Mouse (Mus musculus): ENCODE measurements around the gene Lpin3.

Lpin3 gene

DNA sequence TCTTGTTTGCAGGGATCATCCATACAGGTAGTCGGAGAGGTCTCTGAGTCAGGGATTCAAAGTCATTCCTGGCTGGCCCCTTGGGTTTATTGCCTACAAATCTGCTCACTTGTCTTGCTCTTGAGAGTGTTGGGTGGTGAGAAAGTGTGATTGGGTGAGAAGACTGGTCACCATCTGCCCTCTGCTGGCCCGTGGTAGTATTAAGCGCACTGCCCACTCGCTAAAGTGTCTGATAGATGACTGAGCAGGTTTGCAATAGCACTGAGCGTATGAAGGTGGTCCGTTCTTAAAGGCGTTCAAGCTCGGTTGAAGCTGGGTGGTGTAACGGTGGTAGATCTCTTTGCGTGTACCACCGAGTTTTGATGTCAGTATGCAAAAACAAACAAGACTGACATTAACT lies 6.8 kb downstream of the Lpin3 start:
- peak; percentile 92 to 93 for DNase-seq

DNA sequence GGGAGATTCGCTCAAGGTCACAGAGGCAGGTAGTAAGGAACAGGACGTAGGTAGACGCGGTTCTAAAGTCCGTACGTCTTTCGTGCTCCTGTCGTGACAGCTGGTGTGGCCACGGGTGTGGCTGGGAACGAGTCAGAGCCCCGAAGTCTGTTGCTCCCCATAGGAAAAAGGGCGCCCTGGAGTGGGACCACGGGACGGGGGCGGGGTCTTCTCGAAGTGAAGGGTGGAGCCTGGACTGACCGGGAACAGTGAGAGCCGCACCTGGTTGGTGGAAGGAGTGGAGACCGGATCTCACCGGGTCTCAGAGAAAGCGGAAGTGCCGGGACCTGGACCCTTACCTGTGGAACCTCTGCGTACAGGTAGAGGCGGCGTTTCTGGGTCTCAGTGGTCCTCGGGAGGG lies 7.4 kb downstream of the Lpin3 start:
- DNase-seq = peak; percentile 58 to 73

DNA sequence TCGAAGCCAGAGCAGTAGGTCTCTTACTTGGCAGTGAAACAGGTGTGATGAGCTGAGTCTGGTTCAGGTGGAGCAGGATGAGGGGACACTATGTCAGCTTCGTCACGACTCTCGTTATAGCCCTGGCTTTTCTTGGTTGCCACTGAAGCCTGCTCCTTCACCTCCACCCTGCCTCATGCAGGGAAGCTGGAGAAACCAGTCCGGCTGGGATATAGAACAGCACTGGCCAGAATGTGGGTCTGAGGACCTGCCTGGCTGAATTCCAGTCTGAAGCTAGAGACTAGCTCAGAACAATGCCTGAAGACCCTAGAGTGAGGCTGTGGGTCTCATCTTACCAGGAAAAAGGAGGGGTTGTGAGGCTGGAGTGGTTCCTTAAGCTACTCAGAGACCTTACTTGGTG lies 10.6 kb downstream of the Lpin3 start:
- DNase-seq = no peak

DNA sequence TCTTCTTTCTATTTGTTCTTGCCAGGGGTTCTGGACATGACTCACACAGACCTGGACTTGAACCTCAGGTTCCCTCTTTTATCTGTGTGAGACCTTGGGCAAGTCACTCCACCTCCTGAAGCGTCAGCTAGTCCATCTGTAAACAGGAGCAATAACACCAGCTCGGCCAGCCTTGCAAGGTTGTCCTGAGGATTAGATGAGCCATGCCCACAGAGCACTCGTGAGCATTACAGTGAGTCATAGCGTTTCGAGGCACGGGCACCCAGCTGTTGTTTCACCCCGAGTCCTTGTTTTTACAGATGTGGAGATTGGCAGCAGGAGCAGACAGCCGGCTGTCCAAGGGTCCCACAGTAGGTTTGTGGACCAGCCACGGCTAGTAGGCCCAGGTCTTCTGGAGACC lies 11.2 kb downstream of the Lpin3 start:
- DNase-seq = no peak

DNA sequence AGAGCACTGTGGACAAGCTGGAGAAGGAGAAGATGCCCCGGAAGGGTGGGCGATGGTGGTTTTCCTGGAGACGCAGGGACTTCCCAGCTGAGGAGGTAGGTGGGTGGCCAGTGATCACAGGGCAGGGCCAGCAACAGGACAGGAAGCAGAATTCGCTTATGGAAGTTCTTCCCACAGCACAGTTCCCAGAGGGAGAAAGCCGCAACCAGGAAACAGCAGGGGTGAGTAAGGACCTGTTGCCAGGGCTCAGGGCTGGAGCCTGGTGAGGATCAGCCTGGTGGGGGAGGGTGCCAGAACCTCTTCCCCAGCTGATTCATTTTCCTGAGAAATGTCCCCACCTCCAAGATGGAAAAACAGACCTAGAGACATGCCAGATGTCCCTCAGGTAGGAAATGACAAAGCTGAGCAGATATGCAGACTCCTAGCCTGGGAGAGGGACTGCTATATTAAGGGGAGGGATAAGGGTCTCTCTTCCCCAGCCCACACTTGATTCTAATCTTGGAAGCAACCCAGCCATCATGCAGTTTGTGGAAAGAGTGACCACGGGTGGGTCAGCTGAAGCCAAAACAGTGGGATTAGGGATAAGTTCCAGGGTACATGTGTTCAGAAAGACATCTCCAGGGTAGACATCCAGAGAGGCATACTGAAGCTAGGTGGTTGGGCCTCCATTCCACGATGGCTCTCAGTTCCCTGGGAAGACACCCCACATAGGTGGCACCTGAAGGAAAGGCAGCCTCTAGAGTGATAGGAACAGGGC lies 21.4 kb downstream of the Lpin3 start:
- DNase-seq = peak in 1 of 2 experiments; percentile 23

DNA sequence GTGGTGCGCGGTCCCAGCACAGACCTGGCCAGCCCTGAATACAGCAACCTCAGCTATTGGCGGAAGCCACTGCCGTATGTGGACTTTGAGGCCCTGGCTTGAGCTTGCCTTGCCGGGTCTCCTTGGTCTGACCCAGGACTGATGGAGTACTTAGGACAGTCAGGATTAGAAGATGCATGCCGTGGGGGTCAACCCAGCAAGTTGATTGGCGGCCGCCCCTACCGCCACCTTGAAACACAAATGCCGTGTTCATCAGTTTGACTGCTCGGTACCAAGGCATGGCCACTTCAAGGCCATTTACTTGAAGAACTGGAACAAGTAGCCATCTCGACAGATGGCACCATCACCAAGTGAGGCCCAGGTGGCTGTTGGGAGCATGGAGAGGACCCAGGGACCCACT lies 24.8 kb downstream of the Lpin3 start:
- peak; percentile 38 to 50 for DNase-seq

DNA sequence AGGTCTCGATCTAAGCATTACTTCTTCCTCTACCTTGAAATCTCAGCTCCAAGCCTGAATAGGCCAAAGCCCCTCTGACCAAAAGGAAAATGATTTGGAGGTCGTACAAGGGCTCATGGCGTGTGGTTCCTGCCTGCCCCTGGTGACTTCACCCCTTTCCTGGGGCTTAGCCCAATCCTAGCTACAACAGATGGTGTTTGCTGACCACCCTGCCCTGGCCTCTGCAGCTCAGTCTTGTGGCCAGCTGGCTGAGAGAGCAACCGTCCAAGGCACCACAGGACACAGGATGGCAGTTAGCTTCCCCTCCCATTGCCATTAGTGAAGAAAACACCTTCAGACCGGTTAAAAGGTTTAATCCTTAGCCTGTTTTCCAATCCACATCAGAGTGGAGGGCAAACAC lies 25.6 kb downstream of the Lpin3 start:
- peak; percentile 86 to 87 for DNase-seq

DNA sequence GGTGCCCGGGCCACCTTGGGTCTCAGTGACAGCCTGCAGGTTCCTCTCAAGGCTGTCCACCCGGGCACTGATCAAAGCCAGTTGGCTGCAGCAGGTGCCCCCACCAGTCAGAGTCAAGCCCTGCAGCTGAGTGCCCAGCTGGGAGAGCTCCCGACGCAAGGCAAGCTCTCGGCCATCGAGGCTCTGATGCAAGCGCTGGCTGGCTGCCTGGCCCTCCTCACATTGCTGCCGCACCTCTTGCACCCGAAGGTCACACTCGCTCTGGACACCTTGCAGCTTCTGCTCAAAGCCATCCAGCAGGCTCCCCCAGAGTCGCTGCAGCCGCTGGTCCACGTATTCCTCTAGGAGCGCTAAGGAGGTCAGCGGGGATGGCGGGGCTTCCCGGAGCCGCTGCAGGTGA lies 28.1 kb downstream of the Lpin3 start:
- DNase-seq = peak in 1 of 2 experiments; percentile 44

DNA sequence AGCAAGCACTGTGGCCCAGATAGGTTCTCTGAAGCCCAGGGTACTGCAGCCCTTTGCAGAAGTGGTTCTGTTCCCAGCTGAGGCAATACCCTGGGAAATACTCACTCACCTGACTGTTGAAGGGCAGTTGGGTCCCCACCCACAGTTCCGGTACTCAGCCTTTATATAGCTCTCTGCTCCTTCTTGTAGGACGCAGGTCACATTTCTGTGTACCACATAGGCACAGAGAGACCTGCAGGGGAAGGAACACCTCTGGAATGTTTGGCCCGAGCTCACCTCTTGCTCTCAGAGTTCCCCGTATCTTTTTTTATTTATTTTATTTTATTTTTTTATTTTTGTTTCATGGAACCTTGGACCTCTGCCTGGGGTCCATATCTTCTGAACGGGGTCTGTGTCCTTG lies 30.2 kb downstream of the Lpin3 start:
- DNase-seq = no peak

DNA sequence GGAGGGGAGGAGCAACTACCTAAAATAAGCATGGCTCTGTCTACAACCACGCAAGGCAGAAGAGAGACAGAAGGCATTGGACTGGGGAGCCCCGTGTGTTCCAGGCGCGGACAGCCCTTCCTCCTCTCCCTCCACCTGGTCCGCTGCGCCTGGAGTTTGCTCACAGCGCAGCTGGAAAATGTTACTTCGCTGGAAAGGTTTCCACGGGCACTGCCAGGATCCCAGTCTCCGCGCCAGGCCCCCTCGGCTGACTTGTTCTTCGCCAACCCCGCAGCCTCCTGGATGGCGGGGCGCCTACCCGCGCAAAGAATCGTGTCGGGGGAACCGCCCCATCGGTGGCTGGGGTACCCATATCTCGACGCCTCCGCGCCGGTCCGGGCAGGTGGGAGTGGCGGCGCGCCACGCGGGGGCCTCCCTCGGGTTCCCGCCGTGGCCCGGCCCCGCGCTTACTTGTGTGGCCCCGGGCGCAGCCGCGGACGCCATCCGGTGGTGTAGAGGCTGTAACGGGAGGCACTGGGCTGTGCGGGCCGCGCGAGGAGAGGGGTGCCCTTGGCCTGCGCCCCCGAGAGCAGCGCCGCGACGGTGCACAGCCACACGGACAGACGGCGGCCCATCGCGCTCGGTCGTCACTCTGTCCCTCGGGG lies 31.2 kb downstream of the Lpin3 start:
- DNase-seq = peak; percentile 54 to 64

DNA sequence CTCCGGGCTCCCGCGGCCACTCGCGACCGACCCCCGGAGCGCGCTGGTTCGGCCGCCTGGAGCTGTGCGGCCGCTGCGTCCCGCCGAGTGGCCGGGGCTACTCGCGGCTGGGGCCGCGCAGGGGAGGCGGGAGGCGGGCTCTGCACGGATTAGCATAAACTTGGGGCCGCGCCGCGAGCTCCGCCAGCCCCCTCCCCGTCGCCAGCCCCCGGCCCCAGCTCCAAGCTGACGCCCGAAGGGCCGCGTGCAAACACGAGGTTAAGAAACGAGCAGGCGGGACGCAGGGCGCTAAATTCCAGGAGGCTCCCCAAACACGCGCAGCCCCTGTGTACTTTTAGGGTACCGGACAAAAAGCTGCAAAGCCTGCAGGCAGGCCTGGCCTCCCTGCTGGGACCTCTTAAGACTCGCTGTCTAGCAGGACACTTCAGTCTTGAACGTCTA lies 31.8 kb downstream of the Lpin3 start, which contains the start of gene Emilin3:
Gene Emilin3, minus strand, starts transcription at position 98 of the 441 bp plus-strand sequence.
- peak in 1 of 2 experiments; percentile 52 for DNase-seq

DNA sequence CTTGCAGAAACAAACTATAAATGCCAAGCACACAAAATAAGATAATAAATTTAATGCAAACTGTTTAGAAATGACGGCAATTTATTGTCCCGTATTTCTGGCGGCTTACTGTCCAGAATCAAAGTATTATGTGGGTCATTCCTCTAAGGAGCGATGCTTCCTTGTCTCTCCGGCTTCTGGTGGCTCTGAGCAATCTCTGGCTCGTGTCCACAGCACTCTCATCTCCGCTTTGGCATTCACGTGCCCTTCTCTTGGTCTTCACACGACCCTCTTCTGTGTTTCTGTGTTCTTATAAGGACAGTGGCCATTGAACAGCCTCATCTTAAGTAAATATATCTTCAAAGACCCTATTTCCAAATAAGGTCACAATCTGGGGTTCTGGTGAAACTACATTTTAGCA lies 34.2 kb downstream of the Lpin3 start:
- DNase-seq = peak in 1 of 2 experiments; percentile 33

DNA sequence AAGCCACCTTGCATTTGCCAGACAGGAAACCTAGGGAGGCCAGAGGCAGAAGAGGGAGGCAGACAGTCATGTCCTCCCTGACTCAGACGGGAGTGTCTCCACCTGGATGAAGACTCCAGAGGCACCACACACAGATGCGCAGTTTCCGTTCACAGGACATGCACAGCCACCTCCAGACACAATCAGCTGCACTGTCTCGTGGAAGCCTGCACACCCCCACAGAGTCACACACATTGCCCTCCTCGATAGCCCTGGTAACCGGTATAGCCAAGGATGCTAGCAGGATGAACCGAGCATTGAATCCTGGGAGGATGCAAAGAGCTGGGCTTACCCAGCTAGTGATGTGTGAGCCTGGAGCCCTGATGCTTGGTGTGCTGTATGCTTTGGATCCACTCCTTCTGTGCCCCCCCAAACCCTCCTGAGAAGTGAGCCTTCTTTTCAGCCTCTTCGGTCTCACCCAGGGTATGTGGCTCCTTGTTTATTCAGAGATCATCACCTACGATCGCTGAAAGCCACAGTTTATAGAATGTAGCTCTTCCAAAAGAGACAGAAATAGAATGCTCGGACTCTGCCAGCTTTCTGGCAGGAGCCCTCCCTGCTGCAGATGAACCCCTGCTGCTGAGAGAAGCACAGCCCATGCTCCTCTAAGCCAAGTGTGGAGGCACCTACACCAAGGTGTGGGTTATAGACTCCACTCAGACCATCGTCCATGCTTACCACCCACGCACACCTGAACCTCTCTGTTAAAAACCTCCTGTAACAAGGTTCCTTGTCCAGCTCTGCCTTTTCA lies 35.5 kb downstream of the Lpin3 start:
- DNase-seq = peak; percentile 72 to 73

DNA sequence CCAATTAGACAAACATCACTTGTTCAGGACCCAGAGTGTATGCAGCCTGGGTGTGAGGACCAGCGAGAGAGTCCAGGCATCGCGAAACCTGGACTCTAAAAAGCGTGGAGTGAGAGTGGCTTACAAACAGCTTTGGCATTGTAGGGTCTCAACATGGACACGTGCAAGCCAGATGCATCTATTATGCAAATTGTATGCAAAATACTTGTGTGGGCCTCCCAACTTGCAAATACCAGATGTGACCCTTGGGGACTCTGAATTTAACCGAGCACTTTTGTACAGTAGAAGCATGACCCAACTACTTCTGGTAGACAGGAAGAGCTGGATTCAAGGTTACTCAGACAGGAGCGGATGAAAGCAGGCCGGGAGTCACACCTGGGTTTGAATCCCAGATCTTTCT lies 36.2 kb downstream of the Lpin3 start:
- no peak for DNase-seq

DNA sequence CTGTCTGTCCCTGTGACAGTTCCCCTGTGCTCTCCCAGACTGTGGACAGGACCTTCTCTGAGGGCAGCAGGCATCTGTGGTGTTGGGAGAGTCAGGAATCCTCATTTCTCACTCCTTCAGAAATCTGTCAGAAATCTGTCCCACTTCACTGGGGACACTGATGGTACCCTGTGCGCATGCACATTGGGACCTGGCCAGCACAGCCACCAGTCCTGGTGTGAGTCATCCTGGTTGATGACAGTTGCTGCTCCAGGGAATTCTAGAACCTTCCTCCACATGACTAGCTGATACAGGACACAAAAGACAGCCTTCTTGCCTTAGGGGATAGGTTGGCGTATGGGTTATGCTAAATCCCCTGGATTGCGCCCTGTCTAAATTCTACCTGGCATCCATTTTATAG lies 36.8 kb downstream of the Lpin3 start:
- peak; percentile 37 to 65 for DNase-seq

DNA sequence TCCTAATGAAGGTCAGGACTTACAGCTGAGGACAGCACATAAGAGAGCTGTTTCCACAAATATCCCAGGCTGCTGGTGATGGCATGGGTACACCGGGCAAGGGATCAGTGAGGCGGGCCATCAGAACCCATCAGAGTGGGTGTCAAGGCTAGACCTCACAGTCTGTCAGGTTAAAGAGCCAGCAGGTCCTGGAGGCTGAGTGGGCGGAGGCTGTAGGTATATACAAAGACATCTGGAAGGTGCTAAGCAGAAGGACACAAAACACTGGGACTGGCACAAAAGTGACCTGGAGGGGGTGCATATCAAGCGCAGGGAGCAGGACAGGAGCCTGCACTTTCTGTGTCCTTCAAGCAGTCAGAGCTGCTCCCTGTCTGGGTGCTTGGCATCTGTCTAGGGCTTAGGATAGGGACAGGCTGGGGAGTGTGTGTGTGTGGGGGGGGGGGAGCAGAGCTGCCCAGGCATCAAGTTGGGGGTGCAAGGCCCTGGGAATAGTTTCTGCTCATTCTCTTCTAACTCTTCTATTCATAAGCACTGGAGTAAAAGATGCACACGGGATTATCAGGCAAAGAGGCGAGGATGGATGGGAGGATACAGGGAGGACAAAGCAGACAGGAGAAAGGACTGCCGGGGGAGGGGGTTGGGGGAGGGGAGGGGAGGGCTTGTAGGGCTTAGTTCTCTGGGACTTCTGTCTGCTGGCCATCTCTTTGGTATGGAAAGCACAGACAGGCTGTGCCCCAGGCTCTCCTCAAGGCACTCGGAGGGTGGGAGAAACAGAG lies 37.9 kb downstream of the Lpin3 start:
- peak in 1 of 2 experiments; percentile 14 for DNase-seq

DNA sequence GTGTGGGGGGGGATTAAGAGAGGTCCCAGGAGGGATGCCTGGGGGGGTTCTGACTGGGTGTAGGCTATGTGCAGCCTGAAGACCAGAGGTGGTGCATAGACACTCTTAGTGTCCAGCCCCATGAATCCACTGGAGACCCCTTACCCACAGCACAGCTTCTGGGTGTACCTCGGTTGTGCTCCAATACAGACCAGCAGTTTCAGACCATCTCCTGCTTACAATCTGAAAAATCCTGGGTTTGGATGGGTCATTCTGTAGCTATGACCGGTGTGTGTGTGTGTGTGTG lies 38.4 kb downstream of the Lpin3 start:
- DNase-seq = no peak

DNA sequence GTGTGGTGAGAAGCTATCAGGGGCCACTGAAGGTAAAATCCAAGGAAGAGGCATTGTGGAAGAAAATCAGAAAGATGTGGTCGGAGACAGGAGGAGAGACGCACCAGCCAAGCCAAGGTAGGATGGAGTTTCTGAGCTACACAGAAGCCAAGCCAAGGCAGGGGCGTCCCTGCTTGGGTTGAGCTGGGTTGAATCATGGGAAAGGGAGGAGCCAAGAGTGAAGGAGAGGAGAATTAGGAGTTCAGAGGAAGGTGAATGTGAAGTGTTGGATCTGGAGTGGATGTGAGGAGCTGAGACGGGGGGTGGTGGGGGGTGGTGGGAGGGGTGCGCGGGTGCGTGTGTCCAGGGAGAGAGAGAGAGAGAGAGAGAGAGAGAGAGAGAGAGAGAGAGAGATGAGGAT lies 40.8 kb downstream of the Lpin3 start:
- DNase-seq = no peak

DNA sequence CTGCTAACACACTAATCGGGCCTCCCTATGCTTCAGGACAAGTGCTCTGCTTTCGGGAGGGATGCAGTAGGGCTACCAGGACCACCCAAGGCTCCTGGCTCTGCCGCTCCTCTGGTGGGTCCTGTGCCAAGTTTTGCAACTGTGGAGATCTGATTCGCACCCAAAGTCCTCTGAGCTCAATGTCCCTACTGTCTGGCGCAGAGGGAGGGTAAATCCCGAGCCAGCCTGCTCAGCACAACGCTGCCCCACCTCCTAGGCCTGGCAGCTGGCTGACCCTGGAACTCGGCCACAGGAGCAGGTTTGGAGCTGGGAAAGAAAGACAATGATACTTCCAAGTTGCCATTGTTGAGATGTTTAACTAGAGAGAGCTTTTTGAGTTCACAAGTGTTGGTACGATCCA lies 44.7 kb downstream of the Lpin3 start:
- no peak for DNase-seq

DNA sequence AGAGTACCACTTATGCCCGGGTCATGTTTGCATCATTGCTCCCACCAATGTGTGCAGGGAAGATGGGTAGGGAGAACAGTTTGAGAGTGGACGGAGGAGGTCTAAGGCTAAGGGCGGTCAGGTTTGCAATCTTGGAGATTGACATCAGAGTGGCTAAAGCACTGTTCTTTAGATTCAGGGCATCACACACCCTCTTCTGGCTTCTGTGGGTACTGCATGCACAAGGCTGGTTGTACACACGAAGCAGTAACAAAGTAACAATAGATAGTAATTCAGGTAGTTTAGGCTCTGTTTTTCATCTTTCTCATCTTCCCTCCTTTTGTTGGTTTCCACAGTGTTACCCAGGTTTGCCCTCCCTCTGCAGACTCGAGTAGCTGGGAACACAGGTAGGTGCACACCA lies 50.9 kb downstream of the Lpin3 start:
- no peak for DNase-seq

DNA sequence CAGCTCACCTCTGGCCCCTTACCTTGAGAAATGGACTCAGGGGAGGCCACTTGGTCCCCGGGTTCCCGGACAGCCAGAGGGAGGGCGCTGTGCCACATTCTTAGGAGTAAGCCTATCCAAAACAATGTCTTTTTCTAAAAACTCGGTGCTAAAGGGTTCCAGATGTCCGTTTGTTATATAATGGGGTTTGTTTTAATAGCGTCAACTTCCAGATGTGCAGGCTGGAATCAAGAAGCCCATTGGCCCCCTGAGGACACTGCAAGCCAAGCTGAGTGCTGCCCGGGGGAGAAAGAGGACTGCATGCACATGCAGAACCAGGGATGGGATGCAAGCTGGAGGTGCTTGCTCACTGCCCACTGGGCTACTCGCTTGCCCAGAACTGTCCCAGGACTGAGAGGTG lies 51.9 kb downstream of the Lpin3 start:
- DNase-seq = no peak

DNA sequence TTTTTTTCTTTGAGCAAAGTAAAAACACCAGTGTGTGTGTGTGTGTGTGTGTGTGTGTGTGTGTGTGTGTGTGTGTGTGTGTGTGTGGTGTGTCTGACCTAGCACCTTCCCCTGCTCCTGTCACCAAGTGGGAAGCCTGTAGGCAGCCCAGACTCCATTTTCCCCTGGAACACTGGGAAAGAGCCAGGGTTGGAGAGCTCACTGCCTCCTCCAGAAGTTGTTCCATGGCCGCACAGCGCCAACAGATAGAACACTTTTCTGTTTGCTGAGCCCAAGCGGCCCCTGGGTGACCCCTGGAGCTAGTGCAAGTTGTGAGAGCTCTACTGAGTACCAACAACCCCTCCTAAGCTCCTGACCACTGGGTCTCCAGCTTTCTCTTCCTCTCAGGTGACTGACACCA lies 52.5 kb downstream of the Lpin3 start:
- DNase-seq = no peak

DNA sequence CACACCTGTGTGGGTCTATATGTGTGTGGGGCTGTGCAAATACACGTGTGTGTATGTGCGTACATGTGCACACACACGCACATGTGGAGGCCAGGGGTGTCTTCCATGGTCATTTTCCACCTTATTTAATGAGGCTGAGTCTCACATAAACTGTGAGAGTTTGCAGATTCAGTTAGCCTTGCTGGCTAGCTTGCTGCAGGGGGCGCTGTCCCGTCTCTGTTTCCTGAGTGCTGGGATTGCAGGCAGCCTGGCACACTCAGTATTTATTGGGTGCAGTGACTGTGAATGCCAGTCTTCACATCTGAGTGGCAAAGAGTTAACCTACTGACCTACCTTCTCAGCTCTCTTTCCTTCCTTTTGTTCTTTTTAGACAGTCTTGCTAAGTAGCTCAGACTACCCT lies 53.4 kb downstream of the Lpin3 start:
- DNase-seq = no peak

All from cerebellum, postnatal 25 days (tissue).